Mouse (Mus musculus): Measurements from ENCODE around the gene Elmod3.
A peak's percentile ranks its signal among the peaks of the same experiment; 100 is the strongest.

Gene Elmod3

DNA sequence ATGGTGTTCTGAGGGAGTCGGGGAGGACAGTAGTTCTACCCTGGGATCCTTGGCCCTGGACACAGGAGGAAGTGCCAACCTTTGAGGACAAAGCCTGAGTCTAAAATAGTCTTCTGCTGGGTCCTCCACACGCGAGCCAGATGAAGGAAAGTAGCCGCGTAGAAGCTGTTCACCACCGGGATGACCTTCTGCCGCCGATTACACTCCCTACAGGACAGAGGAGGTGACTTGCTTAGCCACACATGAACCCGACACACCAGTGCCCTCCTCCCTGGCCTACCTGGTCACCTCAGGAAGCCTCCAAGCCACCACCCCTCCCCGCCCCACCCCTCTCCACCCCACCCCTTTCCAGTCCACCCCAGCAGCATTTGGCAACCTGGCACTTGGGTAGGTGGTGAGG, 29.5 kb downstream of the Elmod3 start:
- no peak for DNase-seq (ENCODE audit: low spot score)

DNA sequence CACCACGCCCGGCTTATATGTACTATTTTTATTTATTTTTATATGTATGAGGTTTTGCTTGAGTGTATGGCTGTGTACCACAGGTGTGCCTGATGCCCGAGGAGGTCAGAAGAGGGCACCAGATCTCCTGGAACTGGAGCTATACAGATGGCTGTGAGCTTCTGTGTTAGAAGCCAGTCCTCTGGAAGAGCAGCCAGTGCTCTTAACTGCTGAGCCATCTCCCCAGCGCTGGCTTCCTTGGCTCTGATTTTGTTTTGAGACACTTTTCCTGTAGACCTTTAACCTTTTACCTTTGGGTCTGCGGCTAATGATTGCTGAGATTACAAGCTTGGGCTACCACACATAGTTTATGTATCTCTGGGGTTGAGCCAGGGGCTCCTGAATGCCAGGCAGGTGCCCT, 30.7 kb downstream of the Elmod3 start:
- DNase-seq (ENCODE audit: low spot score): no peak

DNA sequence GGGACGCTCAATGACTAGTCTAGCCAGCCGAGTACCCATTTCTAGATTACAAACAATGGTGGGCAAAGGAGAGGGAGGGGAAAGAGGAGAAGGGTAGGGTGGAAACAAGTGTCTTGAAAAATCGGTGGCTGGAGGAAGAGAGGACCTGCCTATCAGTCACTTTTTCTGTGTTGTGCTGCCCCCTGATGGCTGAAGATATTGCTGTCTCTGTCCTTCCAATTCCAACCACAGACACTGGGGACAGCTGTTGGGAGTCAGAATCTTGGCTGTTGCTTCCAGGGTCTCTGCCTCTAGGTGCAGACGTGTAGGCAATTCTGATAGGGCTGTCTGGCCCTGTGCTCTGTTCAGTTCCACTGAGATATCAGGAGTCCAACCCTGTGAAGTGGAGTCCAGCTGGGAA, 32.2 kb downstream of the Elmod3 start:
- peak; percentile 83 for DNase-seq (ENCODE audit: low spot score)

DNA sequence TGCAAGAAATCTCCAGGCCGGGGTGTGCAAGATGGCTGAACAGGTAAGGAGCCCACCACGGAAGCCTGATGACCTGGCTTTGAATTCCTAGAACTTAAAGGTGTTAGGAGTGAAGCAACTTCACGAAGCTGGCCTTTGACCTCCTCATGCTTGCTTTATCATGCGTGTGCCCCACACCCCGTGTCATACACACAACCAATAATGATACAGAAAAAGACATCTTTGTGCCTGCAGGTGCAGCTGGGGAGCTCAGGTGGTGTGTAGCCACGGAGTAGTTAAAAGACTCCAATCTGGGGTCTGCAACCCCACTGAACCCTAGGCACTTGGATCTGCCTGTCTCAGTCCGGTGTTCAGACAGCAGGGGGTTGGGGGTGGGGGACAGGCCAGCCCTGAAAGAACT, 32.7 kb downstream of the Elmod3 start:
- no peak for DNase-seq (ENCODE audit: low spot score)

DNA sequence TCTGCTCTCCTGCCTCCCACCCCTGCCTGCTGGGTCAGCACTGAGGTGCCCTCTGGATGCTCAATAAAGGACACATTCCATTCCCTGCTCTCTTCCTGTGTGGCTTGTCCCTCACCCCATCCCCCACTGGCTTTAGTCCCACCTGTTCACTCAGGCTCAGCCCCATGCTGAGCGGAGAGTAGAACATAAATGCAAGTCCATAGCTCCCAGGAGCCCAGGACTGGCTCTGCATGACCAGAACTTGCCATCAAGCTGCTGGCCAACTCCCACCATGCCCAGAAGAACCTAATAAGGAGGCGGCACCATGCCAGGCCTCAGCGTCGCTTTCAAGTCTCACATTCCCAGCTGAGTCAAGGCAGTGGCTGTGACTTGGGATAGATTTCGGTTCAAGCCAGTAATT, 35.3 kb downstream of the Elmod3 start:
- DNase-seq (ENCODE audit: low spot score): no peak

DNA sequence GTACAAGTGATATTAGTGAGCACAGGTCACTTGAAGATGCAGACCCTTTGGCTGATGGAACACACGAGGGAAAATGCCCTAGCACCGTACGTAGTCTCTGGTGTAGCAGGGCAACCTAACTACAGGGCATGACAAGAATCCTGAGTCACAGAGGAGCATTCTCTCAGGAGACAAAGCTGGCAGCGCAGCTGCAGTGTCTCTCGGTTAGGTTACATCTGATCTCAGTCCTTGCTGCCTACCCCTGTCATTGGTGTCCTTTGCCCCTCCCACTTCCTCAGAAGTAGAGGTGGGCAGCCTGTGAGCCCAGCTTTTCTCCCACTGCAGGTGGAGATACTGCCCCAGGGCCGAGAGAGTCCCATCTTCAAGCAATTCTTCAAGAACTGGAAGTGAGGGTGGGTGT, 35.7 kb downstream of the Elmod3 start:
- DNase-seq (ENCODE audit: low spot score): no peak

DNA sequence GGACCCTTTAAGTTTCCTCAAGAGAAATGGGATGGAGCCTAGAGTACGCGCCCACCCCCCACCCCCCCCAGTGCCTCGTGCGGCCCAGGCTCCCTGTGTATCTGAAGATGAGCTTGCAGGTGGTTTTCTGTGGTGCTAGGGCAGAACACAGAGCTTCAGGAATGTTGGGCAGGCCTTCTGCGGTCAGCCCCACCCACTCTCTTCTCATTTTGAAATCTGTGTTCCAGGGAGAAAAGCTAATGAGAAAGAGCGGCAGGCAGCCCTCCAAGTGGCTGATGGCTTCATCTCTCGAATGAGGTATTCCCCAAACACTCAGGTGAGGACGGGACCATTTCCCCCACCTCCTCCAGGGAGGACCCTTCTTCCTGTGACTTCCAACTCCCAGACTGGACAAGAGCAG, 37.4 kb downstream of the Elmod3 start:
- DNase-seq (ENCODE audit: low spot score): no peak

DNA sequence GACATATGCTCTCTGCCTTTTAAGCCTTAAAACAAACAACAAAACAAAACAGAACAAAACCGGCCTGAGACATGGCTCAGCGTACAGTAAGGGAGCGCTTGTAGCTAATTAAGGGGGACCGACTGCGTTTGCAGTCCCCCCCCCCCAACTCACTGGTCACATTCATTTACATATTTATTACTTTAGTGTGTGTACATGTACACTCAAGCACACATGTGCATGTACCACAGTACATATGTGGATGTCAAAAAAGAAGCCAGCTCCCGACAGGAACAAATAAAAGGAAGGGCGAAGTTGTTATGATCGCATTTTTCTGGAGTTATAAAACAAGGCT, 45.2 kb downstream of the Elmod3 start:
- no peak for DNase-seq (ENCODE audit: low spot score)

DNA sequence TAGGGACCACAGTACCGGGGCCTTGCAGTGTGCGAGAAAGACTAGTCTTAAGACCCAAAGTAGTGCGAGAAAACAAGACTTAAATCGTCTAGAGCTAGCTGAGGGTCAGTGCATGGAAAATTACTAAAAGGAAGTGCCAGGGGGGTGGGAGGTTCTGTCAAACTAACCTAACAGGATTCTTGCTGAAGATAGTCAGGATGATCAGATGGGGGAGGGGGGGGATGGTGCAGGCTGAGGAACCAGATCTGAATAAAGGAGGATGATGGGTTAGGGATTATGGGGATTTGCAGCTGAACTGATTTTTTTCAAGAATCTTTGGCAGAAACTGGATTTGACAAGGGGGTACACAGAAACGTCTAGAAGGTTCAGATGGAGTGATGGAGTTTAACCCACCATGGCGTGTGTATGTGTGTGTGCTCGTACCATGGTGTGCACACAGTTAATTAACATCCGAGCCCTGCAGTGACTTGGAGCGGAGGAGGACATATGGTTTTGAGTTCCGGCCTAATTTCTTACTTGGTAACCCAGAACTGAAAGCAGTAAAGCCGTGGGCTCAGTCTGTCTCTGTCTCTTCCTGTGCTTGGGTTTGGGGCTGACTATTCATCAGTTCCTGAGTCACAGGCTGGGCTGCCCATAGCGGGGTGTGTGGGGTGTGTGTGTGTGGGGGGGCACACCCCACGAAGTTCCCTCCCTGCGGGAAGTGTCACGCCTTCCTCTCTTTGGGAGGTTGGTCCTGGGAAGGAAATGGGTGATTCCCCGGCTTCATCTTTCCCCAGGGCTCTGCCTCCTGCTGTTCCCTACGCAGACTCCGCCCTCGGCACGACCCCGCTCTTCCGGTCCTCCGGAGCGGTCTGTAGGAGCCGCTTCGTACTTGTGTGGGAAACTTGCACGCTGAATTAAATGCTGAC, 45.8 kb downstream of the Elmod3 start:
- DNase-seq (ENCODE audit: low spot score): no peak

DNA sequence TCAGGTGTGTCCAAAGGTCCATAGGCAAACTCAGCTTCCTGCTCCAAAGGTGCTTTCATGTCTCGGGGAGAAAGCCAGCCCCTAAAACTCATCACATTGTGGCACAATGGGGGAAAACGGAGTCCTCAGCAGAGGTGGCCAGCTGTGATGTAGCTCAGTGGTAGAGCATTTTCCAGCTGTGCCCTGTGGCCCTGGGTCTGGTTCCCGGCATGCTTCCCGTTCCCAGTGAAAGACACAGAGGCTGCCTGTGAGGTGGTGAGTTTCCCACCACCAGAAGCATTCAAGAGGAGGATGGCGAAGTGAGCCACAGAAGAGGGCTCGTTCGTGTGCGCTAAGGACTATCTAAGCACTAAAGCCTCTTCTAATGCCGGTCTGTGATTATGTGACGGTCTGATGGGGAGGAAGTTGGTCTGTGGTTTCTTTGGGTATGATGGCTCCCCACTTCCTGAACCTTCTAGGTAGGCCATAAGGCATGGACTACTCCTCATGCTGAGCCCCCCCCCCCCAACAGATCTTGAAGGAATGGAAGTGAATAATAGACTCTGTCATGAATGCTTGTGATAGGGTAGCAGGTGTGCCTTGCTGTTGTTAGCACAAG, 47.6 kb downstream of the Elmod3 start:
- no peak for DNase-seq (ENCODE audit: low spot score)

DNA sequence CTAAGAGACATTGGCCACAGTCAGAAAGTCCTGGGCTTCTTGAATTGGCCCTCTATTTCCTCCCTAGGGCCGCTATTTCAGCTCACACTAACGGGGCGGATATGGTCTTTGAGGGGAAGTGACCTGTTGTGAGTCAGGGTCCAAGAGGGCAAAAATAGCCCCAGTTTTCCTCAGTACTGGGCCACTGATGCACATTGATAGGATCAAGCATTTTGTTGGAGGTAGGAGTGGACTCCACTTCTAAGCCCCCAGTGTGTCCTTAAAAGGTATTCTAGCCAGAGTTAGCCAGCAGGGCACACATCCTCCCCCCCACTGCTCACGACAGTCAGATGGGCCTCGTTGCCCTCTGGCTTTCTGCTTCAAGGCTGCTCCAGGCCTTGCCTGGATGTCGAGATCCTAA, 48.2 kb downstream of the Elmod3 start:
- DNase-seq (ENCODE audit: low spot score): no peak

DNA sequence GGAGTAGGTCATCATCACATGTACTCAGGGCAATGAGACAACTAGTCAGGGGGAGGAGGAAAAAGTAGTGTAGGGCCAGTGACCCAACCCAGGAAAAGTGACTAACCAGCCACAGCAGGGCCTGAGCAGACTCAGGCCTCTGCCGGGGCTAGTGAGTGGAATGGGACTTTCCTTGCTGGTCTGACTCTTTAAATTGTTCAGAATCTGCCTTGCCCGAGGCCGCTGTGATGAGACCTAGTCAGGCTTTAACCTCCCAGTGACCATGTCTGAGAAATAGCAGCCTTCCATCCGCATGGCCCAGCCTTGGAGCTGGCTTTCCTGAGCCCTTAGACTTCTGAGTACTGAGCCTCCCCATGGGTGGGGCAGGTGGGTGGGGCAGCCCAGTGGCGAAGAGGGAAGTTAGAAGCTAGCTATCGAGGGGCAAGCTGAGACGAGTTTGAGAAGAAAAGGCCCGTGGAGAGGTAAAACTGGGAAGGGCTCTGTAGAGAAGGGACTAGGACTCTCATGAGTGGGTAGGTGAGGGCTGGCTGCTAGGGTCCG, 49.1 kb downstream of the Elmod3 start:
- DNase-seq (ENCODE audit: low spot score): no peak

DNA sequence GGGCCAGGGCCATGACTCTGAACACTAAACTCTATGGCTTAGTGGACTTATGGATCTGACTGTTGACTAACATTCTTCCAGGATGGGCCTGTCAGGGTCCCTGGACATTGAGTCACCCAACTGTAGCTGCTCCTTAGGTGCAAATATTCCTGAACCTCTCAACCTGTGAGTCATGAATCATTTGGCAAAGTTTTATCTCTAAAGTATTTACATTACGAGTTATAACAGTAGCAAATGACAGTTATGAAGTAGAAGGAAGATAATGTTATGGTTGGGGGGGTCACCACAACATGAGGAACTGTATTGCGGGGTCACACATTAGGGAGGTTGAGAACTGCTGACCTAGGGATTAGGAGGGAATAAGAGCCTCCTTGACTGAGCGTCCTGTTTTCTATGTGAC, 50.4 kb downstream of the Elmod3 start:
- no peak for DNase-seq (ENCODE audit: low spot score)

DNA sequence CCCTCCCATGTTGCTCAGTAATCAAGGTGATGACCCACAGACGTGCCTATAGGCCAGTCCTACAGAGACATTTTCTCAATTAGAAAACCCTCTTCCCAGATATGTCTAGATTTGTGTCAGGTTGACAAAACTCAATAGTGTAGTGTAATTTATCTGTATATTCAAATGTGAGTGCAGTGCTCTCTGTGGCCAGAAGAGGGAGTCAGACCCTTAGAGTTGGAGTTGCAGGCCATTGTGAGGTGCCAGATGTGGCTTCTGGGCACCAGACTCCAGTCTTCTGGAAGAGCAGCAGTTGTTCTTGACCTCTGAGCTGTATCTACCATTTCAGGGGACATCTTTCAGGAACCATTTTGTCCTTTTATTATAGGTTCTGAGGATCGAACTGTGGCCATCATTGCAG, 51.1 kb downstream of the Elmod3 start:
- DNase-seq (ENCODE audit: low spot score): no peak

DNA sequence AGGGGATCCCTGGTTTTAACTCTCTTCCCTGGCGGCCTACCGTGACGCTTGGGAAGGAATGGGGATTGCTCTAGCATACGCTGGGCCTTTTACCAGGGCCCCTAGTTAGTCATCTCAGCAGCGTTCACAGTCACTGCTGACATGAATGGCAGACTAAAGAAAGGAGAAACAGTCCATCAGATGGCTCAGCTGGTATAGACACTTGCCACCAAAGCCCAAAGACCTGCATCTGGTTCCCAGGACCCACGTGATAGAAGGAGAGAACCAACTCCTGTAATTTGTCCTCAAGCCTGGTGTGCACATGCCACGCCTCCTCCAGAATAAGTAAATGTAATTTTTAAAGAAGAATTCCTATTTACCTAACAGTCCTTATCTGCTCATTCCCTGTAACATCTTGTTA, 52.8 kb downstream of the Elmod3 start:
- DNase-seq (ENCODE audit: low spot score): no peak

DNA sequence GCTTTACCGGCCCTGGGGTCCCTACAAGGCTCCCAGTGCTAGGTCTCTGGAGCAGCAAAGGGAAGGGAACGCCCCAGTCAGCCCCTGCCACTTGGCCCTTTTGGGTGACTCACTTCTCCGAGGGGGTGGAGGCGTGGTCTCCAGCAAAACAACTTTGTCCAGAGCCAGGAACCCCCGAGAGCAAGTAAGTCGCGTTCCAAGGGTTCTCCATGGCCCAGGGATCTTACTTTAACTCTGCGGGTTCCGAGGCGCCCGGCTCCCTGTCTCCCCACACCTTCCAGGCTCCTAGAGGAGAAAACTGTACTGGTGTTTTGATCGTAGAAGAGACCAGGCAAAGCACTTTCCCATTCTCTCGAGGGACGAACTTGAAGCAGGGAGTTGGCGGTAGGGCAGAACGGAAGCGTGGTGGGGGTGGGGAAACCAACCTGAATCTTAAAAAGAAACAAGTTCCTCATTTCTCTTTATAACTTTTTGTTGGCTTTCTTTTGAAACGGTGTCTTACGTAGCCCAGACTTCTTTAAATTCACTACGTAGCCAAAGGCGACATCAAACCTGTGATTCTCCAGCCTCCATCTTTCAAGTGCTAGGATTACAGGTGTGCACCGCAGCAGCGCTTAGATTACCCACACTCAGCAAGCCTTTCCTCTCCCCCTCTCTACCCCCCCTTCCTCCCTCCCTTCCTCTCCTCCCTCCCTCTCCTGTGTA, 53.8 kb downstream of the Elmod3 start, which contains the start of gene Capg:
TSS of gene Capg (plus strand) at position 109 of the 705 bp plus-strand sequence.
- DNase-seq (ENCODE audit: low spot score): no peak

DNA sequence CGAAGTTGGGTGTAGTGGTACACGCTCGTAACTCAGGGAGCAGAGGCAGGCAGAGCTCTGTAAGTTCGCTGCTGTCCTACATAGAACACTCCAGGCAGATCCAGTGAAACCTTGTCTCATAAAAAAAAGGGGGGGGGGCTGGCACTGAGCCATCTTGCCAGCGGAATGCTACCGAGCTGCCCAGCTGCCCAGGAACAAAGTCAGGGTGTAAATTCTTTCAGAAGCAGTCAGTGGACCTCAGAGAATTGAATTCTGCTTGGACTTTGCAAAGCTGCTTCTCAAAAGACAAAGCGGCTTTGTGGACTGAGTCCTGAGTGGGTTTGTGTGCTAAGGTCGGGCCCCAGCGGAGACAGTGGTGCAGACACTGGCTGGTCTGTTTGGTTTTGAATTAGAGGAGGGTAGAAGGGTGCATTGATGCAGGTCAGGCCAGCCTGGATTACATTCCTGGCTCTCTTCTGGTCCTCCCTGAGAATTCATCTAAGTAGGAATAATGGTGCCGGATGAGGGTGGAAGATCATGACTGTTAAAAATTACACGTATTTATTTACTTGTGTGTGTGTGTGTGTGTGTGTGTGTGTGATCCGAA, 54.9 kb downstream of the Elmod3 start:
- DNase-seq (ENCODE audit: low spot score): no peak

DNA sequence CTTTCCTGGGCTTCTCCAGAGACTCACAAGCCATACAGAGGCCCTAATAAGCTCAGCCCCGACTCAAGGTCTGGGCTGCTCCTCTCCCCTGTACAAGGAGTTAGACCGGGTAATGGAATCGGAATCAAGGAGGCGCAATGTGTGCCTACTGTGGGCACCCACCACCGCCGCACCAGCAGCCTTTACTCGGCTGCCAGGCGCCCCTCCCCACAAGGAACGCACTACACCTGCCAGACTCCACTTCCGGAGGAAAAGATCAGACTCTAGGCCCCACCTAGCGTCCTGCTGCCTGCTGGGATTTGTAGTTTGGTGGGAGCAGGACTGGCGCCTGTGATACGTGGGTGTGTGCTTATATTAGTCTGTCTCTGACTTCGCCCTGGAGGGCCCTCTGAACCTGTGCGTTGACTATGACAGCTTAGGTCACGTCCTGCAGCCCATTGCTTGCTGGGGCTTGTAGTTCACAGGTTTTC, 59.6 kb downstream of the Elmod3 start:
- DNase-seq (ENCODE audit: low spot score): peak; percentile 91

DNA sequence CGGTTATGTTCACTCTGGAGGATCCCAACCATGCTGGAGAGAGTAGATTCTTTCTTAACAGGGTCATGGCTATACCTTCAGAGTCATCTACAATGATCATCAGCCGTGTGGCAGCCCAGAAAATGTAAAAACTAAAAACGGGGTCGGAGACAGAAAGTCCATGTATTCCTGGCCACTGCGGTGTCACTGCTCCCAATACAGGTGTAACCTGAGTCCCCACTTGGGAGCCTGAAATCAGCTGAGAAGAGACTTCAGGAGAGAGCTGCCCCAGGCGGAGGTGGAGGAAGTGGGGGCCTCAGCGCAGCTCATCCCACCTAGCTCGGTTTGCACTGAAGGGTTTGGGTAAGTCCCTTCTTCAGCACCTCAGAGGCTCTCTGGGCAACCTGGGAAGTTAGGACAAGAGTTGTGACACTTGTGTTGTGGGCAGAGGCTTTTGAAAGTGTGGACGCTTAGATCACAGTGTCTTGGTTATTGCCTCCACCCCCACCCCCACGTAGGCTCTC, 60.2 kb downstream of the Elmod3 start:
- DNase-seq (ENCODE audit: low spot score): no peak

DNA sequence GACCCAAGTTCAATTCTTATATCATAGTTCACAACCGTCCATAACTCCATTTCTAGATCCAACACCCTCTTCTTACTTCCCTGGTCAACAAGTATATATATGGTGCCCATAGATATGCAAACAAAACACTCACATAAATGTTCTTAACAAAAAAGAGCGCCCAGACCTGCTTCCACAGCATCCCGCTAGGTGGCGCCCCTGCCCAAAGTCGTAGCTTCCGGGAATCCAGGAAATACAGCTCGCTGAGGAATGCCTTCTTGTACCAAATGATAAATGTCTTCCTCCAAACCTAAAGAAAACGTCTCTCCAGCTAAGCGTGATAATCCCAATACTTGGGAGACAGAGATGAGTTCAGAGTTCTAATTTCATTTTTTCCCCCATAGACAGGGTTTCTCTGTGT, 63.0 kb downstream of the Elmod3 start:
- no peak for DNase-seq (ENCODE audit: low spot score)

DNA sequence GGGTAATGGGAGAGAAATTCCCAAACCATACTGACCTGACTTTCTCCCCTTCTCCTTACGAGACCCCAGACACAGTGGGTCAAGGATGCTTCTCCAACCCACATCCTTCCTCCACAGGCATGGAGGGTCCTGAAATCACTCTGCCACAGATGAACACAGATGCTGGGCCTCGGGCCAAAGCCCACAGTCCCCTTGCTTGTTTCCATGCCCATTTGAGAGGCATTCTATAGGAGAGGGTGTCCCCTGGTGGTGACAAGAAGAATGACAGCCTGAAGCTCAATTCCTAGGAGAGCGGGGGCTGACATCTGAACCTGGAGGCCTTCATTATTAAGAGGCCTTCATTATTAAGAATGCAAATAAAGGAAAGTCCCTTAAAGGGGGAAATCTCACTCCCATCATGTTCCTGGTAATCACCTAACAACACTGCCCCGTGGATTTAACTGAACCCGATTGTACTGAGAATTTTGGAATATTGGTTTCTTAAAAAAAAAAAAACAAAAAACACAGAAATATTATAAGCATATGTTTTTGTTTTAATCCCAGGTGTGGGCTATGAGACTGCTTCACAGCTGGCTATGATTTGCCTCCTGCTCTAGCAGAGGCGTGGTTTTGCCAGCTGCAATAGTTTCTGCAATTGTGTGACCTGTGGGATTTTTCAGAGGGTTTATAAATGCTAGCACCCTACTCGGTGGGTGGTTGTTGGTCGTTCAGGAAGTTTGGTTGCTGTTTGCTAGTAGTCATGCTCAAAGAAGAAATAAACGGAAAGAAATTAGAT, 64.0 kb downstream of the Elmod3 start:
- peak; percentile 54 for DNase-seq (ENCODE audit: low spot score)
